Mouse (Mus musculus) thymus, postnatal 25 days (tissue): ENCODE measurements around the gene Ptpn3.

Experiments
- DNase-seq: peaks from one replicate; pipeline ENCODE4 v3.0.0; 2022

Gene Ptpn3

GRCm38 (mm10) chr4:57301410-57302313 lies at the start of gene Ptpn3:
Gene Ptpn3, minus strand, starts transcription at chr4:57301837.
- peak; percentile 46 for DNase-seq

GRCm38 (mm10) chr4:57350541-57350940 lies 48.9 kb upstream of the Ptpn3 start:
- peak; percentile 19 for DNase-seq

DNA sequence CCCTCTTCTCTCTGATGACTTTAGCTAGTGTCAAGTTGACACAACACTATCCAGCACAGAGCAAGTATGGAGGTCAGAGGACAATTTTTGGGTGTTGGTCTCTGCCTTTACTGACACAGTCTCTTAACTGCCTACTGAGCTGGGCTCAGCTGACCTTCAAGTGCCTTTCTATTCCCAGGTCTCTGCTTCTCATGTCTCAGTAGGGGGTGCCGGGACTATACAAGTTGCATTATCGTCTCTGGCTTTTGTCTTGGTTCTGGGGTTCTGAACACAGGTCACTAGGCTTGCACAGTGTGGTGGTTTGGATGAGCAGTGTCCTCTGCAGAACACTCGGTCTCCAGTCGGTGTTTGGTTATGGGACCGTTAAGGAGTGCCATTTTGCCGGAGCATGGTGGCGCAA lies 42.4 kb upstream of the Ptpn3 start:
- DNase-seq, result no peak

GRCm38 (mm10) chr4:57338923-57339322 lies 37.3 kb upstream of the Ptpn3 start:
- DNase-seq, result no peak

DNA sequence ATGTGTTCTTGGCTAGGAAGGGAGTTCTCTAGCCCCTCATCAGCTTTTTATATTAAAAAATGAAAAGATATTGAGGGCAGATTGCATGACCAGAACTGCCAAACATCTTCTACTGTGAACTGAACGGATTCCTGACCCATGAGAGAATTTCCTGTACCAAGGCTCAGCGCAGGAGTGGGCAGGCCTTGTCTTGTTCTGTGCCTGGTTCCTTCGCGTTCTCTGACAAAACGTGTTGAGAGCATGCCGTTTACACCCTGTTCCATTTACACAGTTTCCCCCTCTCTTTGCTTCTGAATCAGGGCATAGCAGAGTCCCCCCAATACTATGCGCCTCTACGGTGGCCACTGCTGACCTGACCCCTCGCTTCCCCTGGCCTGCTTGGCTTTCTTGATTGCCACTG lies 36.4 kb upstream of the Ptpn3 start:
- no peak for DNase-seq

DNA sequence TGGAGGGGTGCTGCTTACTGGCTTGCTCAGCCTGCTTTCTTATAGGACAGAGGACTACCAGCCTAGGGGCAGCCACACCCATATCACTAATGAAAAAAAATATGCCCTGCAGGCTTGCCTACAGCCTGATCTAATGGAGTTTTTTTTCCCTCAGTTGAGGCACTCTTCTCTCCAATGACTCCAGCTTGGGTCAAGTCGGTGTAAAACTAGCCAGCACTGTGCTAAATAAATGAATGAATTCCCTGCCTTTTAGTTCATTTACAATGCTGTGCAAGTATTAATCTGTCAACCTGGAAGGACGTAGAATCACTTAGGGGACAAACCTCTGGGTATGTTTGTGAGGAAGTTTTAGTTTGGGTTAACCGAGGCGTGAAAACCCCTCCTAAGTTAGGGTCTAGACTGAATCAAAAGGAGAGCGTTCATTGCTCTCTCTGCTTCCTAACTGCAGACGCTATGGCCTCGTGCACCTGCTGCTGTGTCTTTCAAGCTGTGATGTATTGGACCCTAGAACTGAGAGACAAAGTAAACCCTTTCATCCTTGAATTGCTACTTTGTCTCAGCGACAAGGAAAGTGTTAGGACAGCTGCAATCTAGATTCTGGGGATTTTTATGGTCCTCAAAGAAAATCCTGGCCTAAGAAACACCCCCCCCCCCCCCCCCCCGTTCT lies 33.5 kb upstream of the Ptpn3 start:
- no peak for DNase-seq

GRCm38 (mm10) chr4:57333926-57334548 lies 32.4 kb upstream of the Ptpn3 start:
- DNase-seq, result no peak

- no peak for DNase-seq
Measured at GRCm38 (mm10) chr4:57332511-57332910, 30.9 kb upstream of the Ptpn3 start.

- peak; percentile 24 for DNase-seq
Measured at GRCm38 (mm10) chr4:57320606-57321327, 19.1 kb upstream of the Ptpn3 start.

DNA sequence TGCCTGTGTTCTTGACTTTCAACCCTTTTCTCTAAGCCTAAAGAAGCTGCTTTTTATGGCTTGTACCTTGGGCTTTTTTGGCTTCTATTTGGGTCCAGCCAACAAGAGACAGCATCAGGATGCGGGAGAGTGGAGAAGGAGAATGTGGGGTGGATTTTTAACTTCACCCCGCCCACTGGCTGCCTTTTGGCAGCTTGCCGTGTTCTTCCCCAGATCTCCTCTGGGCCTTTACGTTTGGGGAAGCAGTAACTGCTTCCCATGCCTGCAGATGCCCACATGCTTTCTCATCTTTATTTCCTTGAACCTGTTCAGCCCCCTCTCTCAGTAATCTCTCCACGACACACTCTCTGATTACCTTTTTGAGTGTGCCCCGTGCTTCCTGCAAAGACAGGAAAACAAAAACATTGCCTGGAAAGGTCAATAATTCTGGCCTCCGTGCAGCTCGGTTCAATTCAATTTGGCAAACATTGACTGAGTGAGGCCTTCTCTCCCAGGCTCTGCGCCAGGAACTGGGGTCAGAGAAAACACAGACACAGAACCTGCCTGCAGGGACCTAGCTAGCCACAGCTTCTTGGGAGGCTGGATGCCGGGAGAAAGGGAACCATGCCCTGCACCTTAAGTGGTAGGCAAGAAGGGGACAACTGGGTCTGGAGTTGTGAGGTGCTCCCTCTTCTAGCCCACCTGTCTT lies 17.0 kb upstream of the Ptpn3 start:
- no peak for DNase-seq

- DNase-seq, result no peak
Measured at GRCm38 (mm10) chr4:57312256-57313166, 10.9 kb upstream of the Ptpn3 start.

GRCm38 (mm10) chr4:57311750-57312149 lies 10.1 kb upstream of the Ptpn3 start:
- DNase-seq, result no peak

DNA sequence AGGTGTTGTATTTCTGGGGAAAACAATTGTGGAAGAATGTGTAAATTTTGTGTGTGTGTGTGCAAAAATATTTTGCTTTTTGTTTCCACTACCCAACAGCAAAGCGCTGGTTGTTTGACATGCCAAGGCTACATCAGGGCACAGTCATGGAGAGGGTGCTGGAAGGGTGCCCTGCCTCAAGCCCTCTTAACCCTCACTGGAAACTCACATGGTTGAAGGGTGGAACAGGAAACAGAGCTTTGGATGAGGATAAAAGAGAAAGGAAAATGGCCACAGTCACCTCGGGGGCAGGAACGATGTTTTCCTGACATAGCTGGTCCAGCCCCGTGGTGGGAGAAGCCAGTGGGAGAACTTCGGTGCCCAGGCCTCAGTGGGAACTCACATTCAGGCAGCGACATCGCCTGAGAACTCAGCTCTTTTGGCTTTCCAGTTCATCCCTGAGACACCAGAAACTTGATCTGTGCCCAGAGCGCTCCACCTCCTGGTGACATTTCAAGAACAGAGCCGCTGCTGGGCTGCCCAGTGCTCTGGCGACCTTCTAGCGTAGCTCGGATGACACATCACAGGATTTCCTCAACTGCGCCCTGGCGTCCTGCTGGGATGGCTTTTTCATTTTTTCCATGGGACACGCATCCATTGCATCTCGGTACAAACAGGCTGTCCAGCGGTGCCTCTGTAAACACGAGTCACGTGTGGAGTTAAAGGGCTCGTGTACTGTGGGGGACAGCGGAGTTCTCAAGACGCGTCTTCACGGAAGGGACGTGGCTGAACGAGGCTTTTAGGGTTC lies 6.8 kb upstream of the Ptpn3 start:
- DNase-seq, result no peak

DNA sequence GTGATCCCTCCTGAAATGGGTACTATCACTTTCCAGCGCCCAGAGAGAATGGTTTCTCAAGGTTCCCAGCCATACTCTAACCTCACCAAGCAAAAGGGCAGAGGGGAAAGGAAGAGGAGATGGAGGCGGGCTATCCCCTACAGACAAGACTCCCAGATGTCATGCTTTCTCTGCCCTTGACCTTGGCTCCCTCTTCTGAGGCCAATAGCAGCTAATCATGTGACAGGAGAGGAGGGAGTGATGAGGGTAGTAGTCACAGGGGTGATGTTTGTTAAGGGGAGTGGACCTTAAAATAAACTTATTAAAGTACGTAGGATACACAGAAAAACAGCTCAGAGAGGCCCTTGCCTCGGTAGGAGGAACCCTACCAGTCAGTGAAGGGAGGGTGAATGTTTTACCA lies 6.1 kb upstream of the Ptpn3 start:
- no peak for DNase-seq

GRCm38 (mm10) chr4:57306260-57306659 lies 4.6 kb upstream of the Ptpn3 start:
- DNase-seq, result no peak

DNA sequence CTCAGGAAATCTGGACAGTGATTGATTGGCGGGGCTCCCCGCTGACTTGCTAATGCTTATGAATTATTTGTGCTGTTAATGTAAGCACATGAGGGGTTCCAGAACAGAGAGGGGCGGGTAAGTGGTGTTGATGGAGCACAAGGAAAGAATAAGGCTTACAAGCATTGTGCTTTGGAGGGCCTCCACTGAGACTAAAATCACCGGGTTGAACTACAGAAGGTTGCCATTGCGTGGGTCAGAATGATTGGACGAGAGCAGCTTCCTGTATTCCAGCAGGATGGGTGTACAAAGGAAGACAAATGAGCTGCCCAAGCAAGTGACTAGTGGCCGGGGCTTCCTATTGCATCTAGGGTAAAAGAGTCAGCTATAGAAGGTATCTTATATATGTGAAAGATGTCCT lies 4.0 kb upstream of the Ptpn3 start:
- DNase-seq, result no peak

DNA sequence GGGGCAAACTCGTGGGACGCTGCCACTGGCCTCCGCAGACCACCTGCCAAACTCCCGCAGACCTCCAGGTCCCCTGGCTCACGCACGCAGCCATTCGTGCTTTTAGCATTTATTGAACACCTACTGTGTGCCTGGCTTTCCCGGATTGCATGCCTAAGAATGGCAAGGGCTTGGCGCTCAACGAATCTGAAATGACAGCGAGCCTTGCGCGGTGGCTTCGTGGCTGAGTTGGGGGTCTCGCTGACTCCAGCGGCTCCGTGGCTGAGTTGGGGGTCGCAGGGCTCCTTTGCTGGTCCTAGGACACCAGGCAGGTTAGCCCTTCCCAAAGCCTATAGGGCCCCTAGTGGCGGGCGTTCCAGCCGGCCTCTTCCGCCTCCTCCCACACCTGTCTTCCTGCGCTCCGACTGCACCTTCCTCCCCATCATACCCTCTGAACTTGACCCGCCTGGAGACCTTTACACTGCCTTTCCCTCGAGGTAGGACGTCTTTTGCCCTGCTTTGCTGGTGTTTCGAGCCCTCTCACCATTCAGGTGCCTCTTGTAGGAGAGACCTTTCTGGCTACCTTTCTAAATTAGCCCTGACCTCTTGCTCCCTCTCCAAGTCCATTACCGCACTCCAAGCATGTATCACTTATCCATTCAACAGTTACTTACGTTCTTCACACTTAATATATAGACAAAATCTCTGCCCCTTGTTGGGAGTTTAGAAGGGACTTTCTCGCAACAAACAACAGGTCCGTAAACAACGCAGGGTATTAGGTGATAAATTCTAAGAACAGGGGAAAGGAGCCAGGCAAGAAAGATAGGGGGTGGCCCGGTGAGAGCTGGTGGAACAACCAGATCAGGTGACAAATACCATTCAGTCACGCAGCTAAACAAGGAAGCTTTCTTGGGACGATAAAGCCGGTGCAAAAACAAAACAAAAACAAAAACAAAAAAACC lies 898 bp downstream of the Ptpn3 start:
- DNase-seq, result peak; percentile 42

- peak; percentile 51 for DNase-seq
Measured at GRCm38 (mm10) chr4:57299701-57300468, 1.8 kb downstream of the Ptpn3 start.

DNA sequence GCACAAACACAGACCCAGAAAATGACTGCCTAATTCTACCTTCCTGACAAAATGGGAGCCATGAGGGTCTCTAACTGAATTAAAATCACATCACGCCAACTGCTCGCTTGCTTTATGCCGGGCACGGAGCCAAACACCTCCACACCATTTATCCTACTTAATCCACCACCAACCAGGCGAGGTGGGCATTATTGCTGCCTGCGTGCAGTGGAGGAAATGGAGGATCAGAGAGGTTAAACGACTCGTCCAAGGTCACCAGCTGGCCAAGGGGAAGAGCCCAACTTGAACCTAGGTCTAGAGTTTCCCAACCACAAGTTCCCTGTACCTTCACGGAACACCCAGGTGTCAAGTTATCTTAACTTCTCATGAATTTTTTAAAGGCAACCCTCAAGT lies 2.3 kb downstream of the Ptpn3 start:
- no peak for DNase-seq
